Mouse (Mus musculus) lung, postnatal 25 days (tissue): ENCODE results near the gene Hivep3.

Source experiments
- DNase-seq: peaks from one replicate; pipeline ENCODE4 v3.0.0; 2022; ENCODE audit warnings: low spot score

The Hivep3 gene

GRCm38 (mm10) chr4:120158714-120159310 is 425.2 kb downstream of the Hivep3 start:
- DNase-seq: no peak

- peak; percentile 88 for DNase-seq
These were observed 427.8 kb downstream of the Hivep3 start, which contains the start of gene Edn2 for GRCm38 (mm10) chr4:120161166-120161949. TSS of gene Edn2 (plus strand) at chr4:120161206.

- no peak for DNase-seq
These were observed 429.0 kb downstream of the Hivep3 start for GRCm38 (mm10) chr4:120162586-120162985.

GRCm38 (mm10) chr4:120163242-120163641 is 429.7 kb downstream of the Hivep3 start:
- DNase-seq: peak; percentile 39

GRCm38 (mm10) chr4:120164316-120164715 is 430.7 kb downstream of the Hivep3 start:
- no peak for DNase-seq

GRCm38 (mm10) chr4:120167778-120168177 is 434.2 kb downstream of the Hivep3 start:
- no peak for DNase-seq

GRCm38 (mm10) chr4:120168346-120168745 is 434.8 kb downstream of the Hivep3 start:
- no peak for DNase-seq

- DNase-seq: no peak
These were observed 436.9 kb downstream of the Hivep3 start for GRCm38 (mm10) chr4:120170387-120170936.

- DNase-seq: no peak
These were observed 438.6 kb downstream of the Hivep3 start for GRCm38 (mm10) chr4:120172050-120172684.

GRCm38 (mm10) chr4:120179123-120179522 is 445.5 kb downstream of the Hivep3 start:
- no peak for DNase-seq

- DNase-seq: no peak
These were observed 447.0 kb downstream of the Hivep3 start for GRCm38 (mm10) chr4:120180535-120180934.

GRCm38 (mm10) chr4:120184374-120184991 is 450.9 kb downstream of the Hivep3 start:
- no peak for DNase-seq

- no peak for DNase-seq
These were observed 452.9 kb downstream of the Hivep3 start for GRCm38 (mm10) chr4:120186441-120186840.

- no peak for DNase-seq
These were observed 453.4 kb downstream of the Hivep3 start for GRCm38 (mm10) chr4:120186934-120187333.
